Mouse (Mus musculus) frontal cortex, postnatal 10 days (tissue): Measurements from ENCODE around the gene Gtf2h1.

ENCODE experiments used
- DNase-seq, 2 experiments: peaks; one replicate each; pipeline ENCODE4 v3.0.0; 2022; ENCODE audit warnings: low spot score in 2 of 2, mixed read lengths in 1 of 2

The Gtf2h1 gene

DNA sequence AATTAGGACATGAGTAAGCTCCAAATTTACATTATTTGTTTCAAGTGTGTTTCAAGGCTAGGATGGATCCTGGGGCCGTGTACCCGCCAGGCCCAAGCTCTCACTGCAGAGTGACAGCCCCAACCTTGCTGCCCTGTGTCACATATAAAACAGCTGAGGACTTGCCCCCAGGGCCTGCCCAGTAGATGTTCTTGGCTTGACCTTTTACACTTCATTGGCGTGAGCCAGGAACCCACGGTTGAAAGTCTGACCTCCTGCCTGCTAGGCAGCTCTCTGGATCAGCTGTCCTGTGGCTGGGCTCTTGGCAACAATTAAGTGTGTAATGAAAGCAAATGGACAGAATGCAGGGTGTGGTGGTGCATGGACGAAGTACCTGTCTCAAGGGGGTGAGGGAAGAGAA, 53.4 kb downstream of the Gtf2h1 start:
- no peak for DNase-seq

DNA sequence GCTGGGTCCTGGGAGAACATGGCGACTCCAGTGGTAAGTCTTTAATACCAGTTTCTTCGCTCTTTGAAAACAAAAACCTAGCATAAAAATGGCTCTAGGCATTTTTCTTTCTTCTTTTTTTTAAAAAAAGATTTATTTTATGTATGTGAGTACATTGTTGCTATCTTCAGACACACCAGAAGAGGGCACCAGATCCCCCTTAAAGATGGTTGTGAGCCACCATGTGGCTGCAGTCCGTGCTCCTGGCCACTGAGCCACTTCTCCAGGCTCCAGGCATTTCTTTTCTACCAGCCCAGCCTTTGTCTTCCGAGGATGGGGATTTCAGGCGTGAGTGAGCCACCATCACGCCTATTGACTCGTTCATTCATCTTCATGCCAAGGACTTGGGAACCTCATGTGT, 55.1 kb downstream of the Gtf2h1 start:
- no peak for DNase-seq

DNA sequence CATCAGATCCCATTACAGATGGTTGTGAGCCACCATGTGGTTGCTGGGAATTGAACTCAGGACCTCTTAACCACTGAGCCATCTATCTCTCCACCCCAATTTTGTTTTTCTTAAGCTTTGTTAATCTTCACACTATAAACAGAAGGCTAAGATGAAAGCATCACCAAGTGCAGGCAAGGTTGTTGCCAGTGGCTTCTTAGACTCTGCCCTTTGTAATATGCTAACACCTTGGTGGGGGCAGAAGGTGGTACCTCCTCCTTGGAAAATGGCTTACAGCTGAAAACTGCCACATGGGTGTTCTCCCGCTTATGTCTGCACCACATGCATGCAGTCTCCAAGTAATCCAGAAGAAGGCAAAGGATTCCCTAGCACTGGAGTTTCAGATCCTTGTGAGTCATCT, 56.8 kb downstream of the Gtf2h1 start:
- DNase-seq, result no peak

GRCm38 (mm10) chr7:46853365-46853764, 57.5 kb downstream of the Gtf2h1 start:
- DNase-seq, result no peak

DNA sequence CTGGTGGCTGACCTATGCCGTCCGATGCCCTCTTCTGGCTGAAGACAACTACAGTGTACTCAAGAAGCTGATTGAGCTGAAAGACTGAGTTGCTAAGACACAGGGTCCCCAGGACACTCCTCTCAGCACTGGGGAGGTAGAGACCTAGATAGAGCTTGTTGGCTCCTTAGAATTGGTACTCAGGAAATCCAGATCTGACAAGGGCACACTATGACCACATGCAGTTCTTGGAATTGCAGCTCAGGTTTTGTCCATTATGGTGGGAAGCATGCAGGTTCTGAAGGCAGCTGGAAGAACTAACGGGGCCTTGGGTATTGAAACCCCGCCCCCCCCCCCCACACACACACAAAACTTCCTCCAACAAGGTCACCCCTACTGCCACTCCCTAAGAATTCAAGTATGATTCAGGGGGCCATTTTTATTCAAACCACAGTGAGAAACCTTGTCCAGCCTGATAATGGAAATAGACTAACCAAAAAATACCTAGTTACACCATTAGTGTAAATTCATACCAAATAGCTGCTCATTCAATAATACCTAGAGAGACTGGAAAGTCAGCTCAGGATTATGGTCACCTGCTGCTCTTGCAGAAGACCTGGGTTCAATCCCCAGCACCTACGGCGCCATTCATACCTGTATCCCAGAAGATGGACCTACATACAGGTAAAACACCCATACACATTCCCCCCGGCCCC, 60.1 kb downstream of the Gtf2h1 start:
- DNase-seq, result no peak

- no peak for DNase-seq
Observed at GRCm38 (mm10) chr7:46857436-46857835, 61.5 kb downstream of the Gtf2h1 start.

- DNase-seq, result no peak
Observed at GRCm38 (mm10) chr7:46859031-46859430, 63.1 kb downstream of the Gtf2h1 start.

DNA sequence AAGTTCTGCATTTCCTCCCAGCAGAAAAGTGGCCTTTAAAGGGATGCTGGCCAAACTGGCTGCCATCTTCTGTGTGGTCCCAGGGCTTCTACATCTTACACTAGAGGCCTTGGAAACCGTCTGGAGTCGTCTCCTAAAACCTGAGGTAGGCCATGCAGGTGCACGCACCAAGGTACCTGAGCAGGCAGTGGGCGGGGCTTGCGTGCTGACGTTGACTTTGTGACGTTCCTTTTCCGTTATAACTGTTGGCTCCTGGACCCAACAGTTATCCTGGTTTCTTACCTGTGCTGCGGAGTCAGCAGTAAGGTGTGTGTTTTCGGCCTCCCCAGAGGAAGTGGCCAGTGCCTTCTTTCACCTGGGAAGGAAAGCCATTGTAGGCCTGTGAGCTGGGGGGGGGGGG, 65.1 kb downstream of the Gtf2h1 start, which contains the start of gene Ldhc:
Ldhc (plus strand) TSS at position 208 of the 400 bp plus-strand sequence.
- DNase-seq, result no peak

- no peak for DNase-seq
Observed at GRCm38 (mm10) chr7:46871988-46872387, 76.1 kb downstream of the Gtf2h1 start.
